Mouse (Mus musculus): ENCODE measurements around the gene Siglecf. TPM values are rescaled to one million over a fixed set of nuclear protein-coding genes. Genes with fewer than 3 reads are reported as not detected.
"Not testable (repeated sequence)": the region's sequence is repeated elsewhere in the genome, so short reads cannot be mapped to it uniquely, and the experiment has no call there.

Gene Siglecf
- total RNA-seq (2021), result under 1 TPM; 0.26 to 0.45 TPM

DNA sequence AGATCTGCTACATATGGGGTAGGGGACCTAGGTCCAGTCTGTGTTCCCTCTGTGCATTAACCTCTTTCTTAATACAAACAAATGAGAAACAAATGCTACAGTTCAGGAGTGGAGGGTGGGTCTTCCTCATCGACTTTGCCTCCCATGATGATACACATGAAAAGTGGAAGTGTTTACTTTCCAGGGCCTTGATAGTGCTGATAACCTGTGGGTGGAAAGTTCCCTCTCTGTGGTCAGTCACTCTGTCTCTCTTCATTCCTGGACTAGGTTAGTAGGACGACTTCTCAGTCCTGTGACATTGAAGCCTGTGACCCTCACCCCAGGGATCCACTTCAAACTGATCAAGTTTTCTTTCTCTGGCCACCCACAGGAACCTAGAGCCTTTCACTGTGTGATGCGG, at the start of gene Siglecf:
Gene Siglecf (plus strand): TSS at position 188 of the 400 bp plus-strand sequence.
- DNase-seq (ENCODE audit: extremely low spot score in 1 of 2, low spot score in 2 of 2), result no peak
- intact Hi-C loops (cut with DNase I), result no loop called here

DNA sequence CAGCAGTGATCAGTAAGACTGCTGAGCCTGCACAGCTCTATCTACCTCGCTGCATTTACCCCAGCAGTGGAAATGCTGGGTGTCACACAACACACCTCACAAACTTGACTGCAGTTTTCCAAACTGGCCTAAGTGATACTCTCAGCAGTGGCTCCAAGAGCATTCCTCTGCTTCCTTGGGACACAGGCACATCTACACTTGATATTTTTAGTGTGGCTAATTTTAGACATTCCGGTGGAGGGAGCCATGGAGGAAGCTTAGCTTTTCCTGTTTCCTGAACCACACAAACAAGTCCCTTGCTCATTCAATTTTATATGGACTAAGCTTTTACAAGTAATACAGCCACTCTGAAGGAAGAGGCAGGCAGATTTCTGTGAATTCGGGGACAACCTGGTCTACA, 45.9 kb upstream of the Siglecf start:
- intact Hi-C loops (cut with DNase I), result no loop called here
- no peak for DNase-seq (ENCODE audit: extremely low spot score in 1 of 2, low spot score in 2 of 2)

DNA sequence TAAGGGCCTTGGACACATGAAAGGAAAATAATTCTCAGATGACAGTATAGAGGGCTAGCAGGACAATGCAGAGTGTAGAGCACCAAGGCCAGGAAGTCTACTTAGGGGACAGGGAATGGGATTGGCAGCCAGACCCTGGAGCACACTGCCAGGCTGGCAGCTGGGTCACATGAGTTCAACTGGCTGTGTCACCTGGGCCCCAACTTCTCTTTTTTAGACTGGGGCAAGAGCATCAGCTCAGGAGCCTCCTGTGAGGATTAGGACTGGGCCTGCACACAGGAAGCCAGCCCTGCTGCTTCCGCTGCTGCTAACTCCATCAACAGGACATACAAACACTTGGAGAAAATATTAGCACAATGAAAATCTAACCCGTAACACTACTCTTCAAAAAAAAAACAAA, 42.1 kb upstream of the Siglecf start:
- no peak for DNase-seq (ENCODE audit: extremely low spot score in 1 of 2, low spot score in 2 of 2)

DNA sequence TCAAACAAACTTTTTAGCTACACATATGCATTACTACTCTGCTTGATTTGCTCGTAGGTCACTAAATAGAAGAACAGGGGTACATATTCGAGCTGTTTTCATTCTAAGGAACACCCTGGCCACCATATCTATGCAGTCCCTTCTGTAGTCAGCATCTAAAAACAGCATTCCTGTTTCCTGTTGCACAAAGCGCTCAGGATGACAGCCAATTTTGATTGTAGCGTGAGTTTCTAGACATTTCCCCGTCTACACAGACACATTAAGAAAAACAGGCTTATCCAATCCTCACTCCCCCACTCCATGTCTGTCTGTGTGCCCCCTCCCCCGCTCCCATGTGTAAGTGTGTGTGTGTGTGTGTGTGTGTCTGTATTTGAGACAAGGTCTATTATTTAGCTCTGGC, 39.5 kb upstream of the Siglecf start:
- DNase-seq (ENCODE audit: extremely low spot score in 1 of 2, low spot score in 2 of 2), result peak in 1 of 2 experiments; percentile 6
- intact Hi-C loops (cut with DNase I), result loop anchor here (10.0 kb wide), 1 partner anchor 133 kb away; the partner anchor contains the start of genes Cldnd2, Etfb and Gm45233

More for the DNA sequence above, 42.1 kb upstream of the Siglecf start:
- intact Hi-C loops (cut with DNase I), result no loop called here

DNA sequence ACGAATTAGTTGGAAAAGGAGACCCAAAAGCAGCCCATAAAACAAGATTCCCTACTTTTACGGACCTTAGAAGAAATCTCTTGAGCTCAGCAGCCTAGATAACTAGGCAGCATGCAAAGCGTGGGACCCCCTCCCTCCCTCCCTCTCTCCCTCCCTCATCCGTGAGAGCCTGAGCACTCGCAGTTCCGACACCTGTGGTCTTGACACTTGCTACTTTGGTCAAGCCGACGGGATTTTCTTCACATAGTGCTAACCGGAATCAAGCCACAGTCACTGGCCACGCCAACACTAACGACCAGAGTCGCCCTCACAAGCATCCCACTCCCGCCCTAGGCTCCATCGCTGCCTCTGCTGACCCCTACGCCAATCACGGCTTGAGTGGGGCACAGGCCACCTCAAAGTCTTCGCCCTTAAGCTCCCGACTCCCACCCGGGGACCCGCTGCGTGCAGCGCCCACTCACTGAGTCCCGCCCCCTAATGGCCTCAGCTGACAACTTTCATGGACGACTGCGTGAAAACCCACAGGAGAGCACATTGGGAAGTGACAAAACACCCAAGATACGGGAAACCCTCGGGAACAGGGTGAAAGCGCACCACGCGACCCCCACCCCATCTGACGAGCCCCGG, 38.6 kb upstream of the Siglecf start:
- intact Hi-C loops (cut with DNase I), result loop anchor here (10.0 kb wide), 1 partner anchor 132 kb away; the partner anchor contains the start of genes Cldnd2, Etfb and Gm45233
- peak in 1 of 2 experiments; percentile 3 for DNase-seq (ENCODE audit: extremely low spot score in 1 of 2, low spot score in 2 of 2)

DNA sequence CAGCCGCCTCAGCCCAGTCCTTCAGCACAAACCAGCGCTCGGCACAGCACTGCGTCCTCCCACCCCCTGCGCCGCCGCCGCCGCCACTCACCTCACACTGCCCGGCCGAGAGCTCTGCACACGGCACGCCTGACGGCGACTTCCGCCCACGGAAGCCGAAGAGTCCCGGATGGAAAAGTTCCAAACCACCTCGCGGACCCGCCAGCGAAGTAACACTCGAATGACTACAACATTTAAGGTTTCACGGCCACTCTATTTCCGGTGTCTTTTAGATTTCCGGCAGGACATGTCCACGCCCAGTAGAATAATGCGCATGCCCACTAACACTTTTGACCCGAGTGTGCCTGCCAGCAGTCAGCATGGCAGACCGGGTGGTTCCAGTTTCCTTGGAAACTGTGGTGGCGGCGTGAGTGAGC, 38.1 kb upstream of the Siglecf start, which contains the start of gene Zfp715:
Gene Zfp715 (minus strand): TSS at position 282 of the 416 bp plus-strand sequence.
- DNase-seq (ENCODE audit: extremely low spot score in 1 of 2, low spot score in 2 of 2), result peak; percentile 94
- intact Hi-C loops (cut with DNase I), result loop anchor here (10.0 kb wide), 1 partner anchor 132 kb away; the partner anchor contains the start of genes Cldnd2, Etfb and Gm45233

DNA sequence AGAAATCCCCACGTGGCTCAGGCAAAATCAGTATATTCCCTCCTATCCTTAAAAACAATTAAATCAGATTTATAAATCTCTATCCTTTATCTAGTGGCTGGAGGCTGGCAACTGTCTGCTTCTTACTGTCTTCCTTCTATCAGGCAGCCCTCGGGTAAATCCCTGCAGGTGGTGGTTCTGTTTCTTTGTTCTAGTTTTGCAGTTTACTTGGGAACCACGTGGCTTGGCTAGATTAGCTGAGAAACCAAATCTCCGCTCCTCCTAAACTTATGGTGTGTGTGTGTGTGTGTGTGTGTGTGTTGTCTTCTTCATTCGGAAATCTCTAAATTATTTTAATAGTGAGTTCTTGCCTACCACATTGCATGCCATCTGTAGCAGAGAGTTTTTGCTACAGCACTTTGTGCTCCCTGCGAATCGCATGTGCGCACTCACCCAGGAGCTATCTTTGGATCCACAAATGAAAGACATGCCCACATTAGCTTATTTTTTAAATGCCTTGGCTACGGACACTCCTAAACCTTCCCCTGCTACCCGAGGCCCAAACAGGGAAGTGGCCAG, 24.8 kb upstream of the Siglecf start:
- intact Hi-C loops (cut with DNase I), result no loop called here
- DNase-seq (ENCODE audit: extremely low spot score in 1 of 2, low spot score in 2 of 2), result peak in 1 of 2 experiments; percentile 16

DNA sequence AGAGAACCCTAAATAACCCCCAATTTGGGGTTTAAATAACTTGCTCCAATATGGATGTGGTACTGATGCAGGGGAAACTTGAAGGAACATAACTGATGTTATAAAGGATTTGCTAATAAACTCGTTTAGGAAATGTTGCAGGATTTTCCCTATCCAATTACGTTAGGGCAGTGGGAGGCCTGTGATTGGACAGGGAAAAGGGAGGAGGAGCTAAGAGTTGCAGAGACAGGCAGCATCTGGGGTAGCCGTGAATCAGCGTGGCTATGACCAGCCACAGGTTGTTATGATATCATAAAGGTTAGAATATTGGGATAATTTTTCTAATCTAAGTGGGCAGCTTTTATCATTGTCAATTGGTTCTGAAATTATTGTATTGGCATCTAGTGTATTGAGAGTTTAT, 23.0 kb upstream of the Siglecf start:
- intact Hi-C loops (cut with DNase I), result no loop called here
- no peak for DNase-seq (ENCODE audit: extremely low spot score in 1 of 2, low spot score in 2 of 2)

DNA sequence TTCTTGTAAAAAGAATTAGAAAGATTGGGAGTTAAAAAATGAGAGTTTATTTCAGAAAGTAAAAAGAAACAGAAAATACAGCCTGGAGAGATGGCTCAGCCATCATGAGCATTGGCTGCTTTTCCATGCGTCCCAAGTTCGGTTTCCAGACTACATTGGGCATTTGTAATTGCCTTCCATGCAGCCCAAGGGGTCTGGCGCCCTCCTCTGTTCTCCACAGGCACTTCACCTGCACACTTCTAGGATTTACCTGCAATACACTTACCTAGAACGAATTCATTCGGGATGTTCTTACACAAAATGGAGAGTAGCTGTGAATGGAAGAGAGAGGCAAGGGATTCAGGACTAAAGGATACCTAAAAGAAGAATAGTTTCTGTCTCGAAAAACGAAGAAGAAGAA, 17.9 kb upstream of the Siglecf start:
- no peak for DNase-seq (ENCODE audit: extremely low spot score in 1 of 2, low spot score in 2 of 2)
- intact Hi-C loops (cut with DNase I), result no loop called here

DNA sequence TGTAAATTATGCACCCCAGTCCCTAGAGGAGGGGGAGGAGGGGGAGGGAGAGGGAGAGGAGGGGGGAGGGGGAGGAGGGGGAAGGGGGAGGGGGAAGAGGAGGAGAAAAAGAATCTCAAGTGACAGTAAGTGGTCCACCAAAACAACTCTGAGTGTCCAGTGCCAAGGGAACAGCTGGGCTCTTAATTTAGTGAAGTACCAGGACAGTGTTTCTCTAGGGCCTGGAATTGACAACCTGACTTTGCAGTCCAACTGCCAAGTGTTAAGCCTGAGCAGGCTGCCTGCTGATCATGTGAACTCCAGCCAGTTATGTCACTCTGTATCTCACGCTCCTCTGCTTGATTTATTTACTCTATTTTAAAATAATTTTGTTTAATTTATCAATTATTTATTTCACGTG, 17.2 kb upstream of the Siglecf start:
- DNase-seq (ENCODE audit: extremely low spot score in 1 of 2, low spot score in 2 of 2), result no peak
- intact Hi-C loops (cut with DNase I), result no loop called here

DNA sequence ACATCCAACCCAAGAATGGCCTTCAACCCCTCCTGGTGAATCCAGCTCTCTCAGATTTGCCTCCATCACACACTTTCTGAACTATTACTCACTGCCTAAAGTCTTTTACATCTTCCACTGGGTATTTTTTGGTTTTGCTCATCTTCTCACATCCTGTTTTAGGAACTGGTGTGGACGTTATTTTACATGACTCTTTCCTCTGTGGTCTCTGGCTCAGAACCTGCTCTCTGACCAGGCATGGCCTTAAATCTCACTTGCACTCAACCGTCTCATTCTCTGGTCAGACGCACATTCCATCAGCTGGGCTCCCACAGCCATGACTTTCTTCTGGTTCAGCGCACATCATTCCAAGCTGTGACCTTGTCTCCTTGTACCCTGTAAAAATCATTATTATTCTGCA, 10.4 kb upstream of the Siglecf start:
- intact Hi-C loops (cut with DNase I), result no loop called here
- DNase-seq (ENCODE audit: extremely low spot score in 1 of 2, low spot score in 2 of 2), result no peak

DNA sequence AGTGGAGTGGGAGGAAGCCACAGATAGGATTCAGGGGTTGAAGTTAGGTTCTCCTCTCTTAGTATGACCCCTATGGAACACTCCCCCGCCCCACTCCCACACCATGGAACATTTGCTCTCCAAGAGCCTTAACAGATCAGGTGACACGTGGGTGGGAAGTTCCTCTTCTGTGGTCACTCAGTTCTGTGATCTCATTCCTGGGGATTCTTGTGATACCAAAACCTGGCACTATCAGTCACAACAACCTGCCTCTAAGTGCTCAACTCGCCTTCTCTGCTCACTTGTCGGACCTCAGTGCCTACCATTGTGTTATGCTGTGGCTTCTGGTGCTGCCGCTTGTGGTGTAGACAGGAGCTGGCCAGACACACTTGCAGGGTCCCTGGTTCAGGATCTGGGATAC, 8.0 kb upstream of the Siglecf start:
- intact Hi-C loops (cut with DNase I), result no loop called here
- DNase-seq (ENCODE audit: extremely low spot score in 1 of 2, low spot score in 2 of 2), result no peak

DNA sequence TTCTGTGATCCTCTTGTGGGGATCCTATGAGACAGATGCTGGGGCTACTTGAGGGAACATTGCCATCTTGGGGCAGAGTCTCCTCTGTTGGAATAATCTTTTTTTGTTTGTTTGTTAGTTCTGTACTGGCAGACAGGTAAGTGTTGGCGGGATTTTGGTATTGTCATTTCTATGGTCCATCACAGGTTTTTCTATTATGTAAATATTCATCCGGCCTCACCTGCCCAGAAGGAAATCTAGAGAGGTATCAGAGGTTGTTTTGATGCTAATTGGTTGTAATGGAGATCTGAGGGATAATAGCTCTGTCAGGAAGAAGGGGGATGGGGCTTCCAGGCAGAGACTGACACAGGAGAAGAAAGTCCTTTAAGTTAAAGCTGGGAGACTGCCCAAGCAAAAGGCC, 7.1 kb upstream of the Siglecf start:
- DNase-seq (ENCODE audit: extremely low spot score in 1 of 2, low spot score in 2 of 2), result no peak
- intact Hi-C loops (cut with DNase I), result no loop called here

DNA sequence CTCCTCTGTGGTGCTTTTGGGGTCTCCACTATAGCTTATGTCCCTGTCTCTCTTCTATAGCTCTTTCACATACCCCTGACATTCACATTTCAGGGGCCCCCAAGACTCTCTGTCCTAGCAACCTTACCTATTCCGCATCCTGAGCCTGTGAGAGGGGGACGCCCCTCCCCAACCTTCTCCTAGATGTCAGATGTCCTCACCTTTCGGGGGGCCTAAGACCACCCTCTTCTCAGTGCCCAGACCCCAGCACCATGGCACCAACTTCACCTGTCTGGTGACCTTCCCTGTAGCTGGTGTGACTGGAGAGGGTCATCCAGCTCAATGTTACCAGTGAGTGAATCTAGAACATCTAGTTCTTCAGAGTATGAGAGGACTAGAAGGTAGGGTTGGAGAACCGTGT, 6.7 kb upstream of the Siglecf start:
- no peak for DNase-seq (ENCODE audit: extremely low spot score in 1 of 2, low spot score in 2 of 2)
- intact Hi-C loops (cut with DNase I), result no loop called here

DNA sequence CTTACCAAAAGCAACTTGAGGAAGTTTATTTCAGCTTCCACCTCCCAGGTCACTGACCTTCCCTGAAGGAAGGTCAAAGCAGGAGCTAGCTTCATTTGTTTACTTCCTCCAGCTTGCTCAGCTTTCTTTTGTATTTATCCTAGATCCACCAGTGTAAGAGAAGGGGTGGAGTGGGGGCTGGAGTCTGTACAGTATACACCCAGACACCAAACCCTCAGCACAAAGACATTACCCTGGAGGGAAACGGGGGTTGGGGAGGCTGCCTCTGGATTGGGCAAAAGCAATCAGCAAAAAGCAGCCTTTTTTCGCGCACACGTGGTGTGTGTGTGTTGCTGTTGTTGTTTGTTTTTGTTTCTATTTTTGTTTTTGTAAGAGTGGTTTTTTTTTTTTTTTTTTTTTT, 5.0 kb upstream of the Siglecf start:
- intact Hi-C loops (cut with DNase I), result no loop called here
- DNase-seq (ENCODE audit: extremely low spot score in 1 of 2, low spot score in 2 of 2), result no peak

DNA sequence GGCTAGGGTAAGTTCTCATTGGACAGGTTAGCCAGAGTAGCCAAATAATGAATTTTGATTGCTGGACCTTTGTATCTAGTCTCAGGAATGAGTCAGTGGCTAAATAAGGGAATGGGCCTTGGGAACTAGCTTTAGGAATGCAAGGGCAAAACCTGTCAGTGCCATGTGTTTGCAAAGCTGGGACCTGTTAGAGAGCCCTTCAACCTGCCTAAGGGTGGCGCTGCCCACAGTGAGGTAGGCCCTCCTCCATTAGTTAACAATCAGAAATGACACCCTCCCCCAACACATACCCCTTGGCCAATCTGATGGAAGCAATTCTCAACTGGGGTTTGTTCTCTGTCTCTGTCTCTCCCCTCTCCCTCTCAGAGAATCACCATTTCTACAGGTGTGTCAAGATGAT, 4.6 kb upstream of the Siglecf start:
- intact Hi-C loops (cut with DNase I), result no loop called here

DNA sequence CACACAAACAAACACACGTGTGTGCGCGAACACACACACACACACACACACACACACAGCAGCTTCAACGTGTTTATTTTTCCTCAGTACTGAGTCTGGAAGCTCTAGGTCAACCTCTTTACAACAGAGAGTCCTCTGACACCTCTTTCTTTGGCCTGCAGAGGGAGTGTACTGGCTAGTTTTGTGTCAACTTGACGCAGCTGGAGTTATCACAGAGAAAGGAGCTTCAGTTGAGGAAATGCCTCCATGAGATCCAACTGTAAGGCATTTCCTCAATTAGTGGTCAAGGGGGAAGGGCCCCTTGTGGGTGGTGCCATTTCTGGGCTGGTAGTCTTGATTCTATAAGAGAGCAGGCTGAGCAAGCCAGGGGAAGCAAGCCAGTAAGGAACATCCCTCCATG, 1.5 kb upstream of the Siglecf start:
- DNase-seq (ENCODE audit: extremely low spot score in 1 of 2, low spot score in 2 of 2); intact Hi-C loops (cut with DNase I): not testable (repeated sequence)

More for the DNA sequence above, 4.6 kb upstream of the Siglecf start:
- DNase-seq (ENCODE audit: extremely low spot score in 1 of 2, low spot score in 2 of 2), result no peak

DNA sequence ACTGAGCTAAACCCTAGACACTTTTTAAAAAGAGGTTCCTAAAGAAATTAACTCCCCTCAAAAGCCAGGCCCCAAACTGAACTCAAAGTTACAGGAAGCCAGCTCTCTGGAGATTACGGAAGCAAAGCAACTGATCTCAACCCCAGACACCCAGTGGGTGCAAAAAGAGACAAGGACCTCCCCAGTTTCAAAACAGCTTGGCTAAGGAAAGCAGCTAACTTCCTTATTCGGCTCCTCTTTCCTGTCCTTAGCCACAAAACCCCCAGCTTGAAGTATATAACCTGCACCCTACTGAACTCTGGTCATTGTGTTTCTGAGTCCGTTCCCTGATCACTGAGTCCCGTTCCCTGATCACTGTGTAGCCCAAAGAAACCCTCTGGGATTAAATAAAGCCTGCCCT, 2.0 kb downstream of the Siglecf start:
- no peak for DNase-seq (ENCODE audit: extremely low spot score in 1 of 2, low spot score in 2 of 2)
- intact Hi-C loops (cut with DNase I), result no loop called here

DNA sequence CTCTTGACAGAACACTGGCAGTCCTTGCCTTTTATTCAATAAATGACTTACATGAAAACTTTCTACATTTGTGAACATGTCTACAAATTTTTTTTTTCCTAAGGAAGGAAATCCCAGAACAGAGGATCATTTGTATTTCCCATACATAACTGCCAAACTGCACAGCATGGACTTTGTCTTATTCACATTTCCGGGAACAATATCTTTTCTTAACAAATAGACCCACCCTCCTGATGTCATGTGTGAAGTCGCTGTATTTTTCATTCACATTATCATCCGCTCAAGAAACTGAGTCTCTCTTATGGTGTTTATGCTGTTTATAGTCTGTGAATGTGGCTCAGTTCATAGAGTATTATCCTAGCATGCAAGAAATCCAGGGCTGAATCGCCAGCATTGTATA, 2.6 kb downstream of the Siglecf start:
- DNase-seq (ENCODE audit: extremely low spot score in 1 of 2, low spot score in 2 of 2), result no peak
- intact Hi-C loops (cut with DNase I), result no loop called here
